Mouse (Mus musculus) naive thymus-derived CD4-positive, alpha-beta T cell, adult 2 months (primary cell): ENCODE data around the gene Sh3pxd2a.

Experiments used
- DNase-seq: peaks from one replicate; pipeline ENCODE4 v3.0.0-alpha.2; 2011; ENCODE audit warnings: low read depth

Sh3pxd2a gene

DNA sequence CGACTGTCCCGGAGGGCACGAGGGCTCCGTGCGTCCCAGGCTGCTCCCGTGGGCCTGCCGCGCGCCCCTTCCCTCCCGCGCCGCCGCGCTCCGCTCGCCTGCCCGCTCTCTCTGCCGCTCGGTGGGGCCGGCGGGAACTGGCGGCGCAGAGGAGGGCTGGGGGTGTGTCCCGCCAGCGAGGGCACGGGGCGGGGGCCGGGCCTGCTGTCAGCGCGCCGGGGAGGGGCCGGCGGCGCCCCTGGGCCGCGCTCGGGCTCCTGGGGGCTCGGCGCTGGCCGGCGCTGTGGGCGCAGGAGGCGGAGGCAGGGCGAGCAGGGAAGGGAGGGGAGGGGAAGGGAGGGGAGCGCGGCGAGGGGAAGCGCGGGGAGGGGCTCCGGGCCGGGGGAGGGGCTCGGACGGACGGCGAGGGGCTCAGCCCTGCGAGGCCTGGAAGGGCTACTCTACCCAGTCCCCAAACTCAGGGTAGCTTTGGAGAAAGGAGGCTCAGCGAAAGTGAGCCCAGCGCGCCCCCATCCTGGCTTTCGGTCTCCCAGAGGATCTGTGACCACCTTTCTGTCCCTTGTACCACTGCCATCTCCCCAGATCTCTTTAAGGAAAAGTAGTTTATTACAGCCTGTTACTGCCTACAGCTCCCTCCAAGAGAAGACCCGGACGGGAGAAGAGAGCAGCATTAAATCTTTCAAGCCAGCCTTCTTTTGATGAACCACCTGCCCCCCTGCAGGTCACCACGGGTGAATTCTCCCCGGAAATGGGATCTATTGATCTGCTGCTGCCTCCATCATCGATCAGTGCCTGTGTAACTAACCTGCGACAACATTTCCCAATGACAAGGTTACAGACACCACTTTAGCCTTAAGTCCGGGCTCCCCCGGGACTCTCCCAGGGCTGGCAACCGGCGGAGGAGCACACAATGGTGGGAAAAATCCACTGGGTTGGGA is at the start of gene Sh3pxd2a:
TSS of gene Sh3pxd2a (minus strand) at position 98 of the 938 bp plus-strand sequence.
- DNase-seq = peak; percentile 57

DNA sequence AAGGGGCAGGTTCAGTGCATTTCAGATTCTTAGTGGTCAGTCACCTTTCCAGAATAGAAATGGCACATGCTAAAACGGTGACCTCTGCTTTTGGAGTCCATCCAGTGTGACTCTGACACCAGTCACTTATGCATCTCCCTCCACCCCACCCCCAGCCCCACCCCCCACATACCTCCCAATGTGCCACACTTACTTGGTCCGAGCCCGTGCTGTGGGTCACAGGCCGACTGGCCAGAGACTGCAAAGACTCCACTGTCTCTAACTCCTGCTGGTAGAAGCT is 49.4 kb upstream of the Sh3pxd2a start:
- no peak for DNase-seq

DNA sequence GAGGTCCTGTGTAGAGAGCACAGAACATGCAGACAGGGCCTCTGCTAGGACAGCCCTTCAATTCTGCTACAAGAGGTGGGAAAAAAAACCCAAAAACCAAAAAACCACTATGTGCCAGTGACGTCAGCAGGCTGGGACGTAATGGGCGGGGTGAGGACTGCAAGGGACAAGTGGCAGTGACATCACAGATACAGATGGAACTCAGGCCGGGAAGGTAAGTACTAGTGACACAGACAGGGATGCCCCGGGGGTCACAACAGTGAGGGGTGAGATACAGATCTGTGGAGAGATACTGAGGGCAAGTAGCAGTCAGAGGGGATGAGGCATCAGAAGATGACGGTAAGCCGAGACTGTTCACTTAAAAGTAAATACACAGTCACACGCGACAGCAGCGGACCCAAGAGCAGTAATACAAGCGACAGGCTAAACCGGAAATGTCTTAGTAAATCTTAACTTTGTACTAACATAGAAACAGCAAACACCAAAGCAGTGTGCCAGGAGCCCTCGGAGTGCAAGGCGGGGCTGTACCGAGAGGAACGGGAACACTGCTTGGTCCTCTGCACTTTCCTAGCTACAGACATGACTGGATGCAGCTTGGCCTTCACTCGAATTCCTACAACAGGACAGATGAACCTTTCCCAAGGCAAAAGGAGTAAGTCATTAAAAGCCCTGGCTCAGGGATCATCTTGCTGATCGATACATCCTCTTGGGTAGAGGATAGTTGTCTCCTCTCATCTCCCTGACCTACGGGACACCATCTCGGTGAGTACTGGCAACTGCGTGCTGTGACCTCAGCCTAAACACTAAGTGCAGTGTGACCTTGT is 48.8 kb upstream of the Sh3pxd2a start:
- DNase-seq = peak; percentile 83

DNA sequence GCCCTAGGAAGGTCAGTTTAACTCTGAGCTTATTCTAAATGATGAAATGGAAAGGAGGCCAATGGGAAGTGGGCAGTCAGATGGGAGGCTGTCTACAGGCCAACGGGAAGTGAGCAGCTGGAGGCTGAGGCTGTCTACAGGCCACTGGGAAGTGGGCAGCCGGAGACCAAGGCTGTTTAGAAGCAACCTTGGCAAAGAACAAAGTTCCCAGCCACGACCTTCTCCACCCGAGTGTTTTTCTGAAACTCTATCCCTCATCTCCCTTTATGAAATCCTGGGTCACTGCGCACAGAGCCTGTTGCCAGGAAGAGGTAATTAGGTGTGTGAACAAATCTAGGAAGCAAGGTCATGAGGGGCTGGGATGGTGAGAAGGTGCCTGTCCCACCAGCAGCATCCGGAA is 47.8 kb upstream of the Sh3pxd2a start:
- DNase-seq = no peak

DNA sequence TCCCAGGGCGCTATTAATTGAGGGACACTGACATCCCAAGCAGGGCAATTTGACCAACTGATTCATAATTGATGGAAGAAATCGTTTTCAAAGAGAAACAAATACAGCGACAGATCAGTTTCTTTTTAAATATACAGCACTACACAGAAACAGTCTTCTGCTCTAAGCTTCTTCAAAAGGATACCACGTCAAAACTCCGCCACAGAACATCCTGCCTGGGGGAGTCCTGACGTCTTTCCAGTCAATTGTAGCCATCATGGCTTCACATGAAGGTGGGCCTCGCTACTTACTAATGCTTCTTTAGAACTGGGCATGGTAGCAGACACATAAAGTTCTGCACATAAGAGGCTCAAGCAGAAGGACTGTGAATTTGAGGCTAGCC is 47.1 kb upstream of the Sh3pxd2a start:
- peak; percentile 86 for DNase-seq

DNA sequence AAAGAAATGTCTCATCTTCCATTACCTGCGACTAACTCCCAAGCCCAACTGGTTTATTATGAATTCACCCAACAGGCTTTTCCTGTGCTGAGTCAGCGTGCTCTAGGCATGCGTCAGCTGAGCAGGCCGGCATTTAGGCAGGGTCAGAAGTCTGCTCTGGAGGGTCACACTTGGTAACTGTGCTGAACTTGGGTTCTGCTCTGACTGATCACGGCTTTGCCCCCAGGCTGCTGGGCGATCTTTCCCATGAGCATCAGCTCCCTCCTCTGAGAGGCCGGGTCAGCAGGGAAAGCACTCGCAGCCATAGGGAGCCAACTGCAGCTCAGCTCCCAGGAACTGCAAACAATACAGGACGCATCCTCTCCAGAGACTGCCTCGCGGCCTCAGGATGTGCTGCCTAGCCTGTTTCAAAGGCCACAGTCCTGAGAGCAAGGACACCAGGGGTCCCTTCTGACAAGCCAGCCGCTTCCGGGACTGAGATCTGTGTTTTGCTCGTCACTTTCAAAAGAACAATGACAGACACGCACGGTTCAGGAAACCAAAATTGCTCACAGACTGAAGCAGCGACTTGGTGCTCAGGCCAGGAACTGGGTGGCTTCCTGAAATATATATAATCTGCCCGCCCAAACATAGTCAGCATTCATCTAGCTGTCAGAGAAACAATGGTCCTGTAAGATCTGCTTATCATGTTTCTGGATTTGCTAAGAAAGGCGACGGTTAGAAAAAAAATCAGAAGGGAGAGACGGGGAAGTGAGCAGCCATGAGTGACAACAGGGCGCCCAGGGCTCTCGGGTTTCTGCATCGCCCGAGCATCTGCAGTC is 46.5 kb upstream of the Sh3pxd2a start:
- DNase-seq = peak; percentile 86

DNA sequence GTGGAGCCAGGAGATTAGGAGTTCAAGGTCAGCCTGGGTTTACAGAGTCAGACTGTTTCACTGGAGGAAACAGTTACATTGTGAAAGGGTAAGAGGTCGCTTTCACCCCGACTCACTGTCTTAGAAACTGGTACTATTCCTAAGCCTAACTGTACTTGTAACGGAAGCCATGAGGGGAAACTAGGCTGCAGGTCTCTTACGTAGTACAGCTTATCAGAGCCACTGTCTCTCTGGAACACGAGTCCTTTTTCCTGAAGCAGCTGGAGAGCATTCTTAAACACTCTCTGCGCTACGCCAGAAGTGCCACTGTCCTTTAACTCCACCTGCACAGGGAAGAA is 45.9 kb upstream of the Sh3pxd2a start:
- no peak for DNase-seq

DNA sequence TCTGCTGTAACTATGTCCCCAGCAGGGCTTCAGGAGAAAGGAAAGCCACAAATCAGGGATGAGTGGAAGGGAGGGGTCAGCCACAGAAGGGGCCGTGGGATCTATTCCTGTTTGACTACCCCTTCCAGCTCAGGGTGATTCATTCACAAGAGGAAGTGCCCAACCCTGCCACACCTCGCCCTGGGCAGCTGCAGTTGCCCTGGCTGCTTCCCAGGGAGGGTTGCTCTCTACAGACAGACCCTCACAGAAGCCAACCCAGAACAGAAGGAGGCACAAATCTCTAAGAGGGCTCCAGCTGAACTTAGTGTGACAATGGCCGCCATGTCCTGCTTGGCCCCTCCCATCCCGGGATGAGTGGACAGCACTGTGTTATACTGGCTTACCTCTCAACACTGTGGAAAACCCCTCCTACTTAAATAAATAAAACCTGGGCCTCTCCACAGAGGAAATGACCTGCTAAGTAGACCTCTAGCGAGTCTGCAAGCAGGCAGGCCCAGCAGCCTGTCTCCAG is 44.6 kb upstream of the Sh3pxd2a start:
- peak; percentile 27 for DNase-seq

DNA sequence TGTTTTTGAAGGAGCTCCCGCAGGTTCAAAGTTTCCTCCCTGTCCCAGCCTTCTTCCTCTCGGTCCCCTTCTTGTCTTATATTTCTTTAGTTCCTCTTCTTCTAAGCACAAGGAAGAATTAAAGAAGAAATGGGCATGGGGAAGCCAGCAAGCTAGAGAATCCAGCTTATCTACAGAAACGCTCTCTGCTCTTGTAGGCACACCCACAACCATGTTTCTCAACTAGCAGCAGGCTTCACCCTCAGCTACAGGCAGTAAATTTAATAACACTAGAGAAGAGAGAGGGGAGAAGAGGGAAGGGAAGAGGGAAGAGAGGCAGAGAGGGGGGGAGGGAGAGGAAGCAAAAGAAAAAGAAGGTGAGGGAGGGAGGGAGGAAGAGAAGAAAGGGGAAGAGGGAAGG is 44.0 kb upstream of the Sh3pxd2a start:
- no peak for DNase-seq

DNA sequence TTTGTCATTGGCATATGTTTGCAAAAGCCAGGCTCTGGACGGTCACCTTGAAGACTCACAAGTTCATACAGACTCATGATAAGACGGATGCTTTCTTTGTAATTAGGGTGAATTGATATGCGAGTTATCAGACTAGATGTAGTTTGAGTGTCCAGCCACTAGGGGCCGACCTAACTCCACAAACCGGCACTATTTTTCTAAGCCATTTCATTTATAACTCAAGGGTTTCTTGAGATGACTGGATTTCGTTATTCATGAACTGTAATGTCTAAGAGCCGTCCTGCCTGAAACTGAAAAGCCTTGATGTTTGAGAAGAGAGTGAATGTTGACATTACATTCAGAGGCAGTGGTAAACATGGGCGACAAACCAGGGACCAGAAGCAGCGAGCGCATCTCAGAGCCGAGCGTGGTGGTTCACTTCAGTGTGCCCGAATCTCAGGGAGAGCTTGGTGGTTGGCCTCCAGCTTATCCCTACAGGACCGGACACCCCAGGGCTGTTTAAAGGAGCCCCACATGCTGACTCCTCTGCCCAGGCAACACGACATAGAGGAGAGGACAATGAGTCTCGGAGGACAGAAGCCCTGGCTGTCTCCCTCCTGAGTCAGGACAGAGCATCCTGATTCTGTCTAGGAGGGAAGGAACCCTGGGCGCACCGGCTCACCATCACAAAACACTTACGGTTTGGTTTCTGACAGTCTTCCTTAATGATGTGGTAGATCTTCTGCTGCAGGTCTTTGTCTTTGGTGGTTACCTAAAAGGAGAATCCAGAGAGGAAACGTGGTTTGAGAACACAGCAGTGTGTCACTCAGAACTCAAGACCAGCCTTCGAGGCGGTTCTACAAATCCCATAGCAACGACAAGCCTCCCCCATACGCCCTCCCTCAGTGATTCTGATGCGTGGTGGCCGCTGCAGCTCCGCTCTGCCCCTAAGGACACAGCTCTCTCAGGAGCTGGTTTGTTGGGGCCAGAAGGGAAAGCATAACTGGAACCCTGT is 43.2 kb upstream of the Sh3pxd2a start:
- peak; percentile 86 for DNase-seq

DNA sequence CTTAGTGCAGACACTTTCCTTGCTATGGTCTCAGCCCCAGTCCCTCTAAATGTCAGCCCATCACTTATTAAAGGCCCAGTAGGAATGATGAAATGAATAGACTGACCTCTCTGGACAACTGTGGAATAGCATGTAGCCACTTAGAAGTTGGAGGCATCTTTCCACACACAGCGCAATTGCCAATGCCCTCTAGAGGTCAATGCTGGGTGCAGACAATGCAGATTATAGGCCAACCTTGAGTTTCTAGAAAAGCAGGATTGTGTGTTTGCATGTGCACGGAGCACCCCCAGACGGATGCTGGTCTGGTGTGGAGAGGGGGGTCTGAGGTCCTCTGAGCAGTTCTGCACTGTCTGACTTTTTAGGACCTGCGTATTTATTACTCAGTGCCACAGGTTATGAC is 39.4 kb upstream of the Sh3pxd2a start:
- peak; percentile 65 for DNase-seq

DNA sequence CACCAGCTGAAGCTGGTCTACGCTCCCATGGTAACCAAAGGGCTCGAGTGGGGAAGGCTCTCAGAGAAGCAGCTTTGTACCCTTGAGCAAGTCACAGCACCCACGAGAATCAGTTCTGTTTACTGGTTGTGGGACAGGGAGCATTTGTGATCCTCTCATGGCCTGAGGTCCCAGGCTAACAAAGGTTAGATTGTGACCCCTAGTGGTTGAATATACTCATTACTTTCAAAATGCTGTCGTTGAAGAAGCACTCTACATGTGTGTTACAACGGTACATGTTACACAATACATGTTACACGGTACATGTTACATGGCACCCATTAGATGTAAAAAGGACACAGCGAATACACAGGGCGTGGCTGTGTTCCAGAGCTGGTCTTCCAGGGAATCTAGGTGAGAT is 38.4 kb upstream of the Sh3pxd2a start:
- DNase-seq = peak; percentile 77

DNA sequence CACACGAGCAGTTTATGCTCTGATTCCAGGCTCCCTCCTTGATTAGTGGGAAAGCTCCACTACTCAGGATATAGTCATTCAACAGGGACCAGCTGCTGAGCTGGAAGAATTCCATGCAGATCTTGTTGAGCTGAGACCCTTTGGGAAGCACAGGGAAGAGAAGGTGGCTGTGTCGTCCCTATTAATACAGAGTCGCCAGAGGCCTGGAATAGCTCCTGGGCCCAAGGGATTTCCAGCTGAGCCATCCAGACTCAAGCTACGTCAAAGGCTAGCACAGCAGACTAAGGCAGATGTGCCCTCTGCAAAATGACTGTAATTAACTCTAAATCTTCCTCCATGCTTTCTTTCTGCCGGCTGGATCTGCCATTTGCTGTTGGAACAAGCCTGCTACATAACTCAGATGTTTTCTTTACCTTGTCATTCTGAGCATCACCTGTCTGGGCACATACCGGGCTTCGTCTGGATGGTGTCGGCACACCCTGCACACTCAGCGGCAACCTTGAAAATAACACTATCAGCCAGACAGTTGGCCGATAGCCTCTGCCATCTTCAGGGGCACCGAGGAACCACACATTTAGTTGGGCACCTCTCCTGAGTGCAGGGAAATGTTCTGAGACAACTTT is 36.3 kb upstream of the Sh3pxd2a start:
- no peak for DNase-seq

DNA sequence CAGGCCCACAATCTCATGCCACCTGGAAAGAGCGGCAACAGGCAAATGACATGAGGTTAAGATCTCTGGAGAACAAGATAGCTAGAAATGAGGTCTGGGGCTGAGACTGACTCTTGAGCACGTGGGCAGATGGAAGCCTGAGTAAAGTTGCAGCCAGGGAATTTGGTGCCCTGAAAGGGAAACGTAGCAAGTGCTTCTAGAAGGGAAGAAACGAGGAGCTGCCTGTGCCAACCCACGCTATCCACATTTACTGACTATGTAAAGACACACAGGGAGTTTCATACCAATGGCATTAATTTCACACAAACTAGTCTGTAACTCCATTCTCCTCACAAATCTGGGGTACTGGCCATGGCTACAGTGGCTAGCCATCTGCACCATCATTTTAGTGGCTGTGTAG is 35.6 kb upstream of the Sh3pxd2a start:
- no peak for DNase-seq

DNA sequence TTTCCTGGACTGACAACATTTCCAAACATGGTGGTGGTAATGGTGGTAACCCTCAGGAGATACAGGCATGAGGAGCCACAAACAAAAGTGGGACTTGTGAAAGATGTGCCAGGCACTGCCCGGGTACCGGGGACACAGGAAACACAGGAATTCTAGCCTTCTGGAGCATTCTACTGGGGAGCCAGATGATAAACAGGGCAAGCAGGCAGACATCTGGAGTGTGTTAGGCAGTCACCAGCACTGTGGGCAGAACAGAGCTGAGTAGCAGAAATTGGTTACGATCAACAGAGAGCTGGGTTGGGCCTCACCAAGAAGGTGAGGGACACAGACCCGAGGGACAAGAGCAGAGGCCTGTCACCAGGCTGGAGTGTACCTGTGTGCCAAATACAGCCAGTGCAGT is 34.7 kb upstream of the Sh3pxd2a start:
- no peak for DNase-seq

DNA sequence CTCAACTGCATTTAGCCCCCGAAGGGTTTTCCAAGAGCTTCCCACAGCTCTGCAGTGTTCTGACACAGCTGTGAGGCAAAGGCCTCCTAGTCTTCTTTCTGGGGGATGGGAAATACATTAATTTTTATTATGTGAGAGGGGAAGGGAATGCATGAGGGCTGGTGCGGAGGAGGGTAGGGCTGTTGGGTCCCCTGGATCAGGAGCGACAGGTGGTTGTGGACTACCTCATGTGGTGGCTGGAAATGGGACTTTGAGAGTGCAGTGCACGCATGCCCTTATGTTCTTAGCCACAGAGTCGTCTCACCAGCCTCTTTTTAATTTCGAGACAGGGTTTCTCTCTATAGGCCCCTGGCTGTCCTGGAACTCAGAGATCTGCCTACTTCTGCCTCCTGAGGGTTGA is 33.5 kb upstream of the Sh3pxd2a start:
- no peak for DNase-seq

DNA sequence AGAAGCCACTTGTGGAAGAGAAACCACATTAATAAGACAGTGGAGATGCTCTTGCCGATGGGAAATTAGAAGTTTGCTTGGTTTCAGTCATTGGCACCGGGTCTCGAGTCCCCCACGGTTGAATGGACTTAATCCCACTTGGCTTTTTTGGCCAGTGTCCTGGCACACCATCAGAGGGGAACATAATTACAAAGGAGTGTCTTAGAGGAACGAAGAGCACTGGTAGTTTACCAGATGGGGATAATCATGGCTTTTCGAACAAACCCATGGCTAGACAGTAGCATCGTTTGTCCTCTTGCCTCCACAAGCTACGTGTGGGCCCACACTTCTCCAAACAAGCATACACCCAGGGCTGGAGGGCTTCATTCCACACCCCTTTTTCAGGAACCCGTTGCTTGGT is 33.1 kb upstream of the Sh3pxd2a start:
- no peak for DNase-seq

DNA sequence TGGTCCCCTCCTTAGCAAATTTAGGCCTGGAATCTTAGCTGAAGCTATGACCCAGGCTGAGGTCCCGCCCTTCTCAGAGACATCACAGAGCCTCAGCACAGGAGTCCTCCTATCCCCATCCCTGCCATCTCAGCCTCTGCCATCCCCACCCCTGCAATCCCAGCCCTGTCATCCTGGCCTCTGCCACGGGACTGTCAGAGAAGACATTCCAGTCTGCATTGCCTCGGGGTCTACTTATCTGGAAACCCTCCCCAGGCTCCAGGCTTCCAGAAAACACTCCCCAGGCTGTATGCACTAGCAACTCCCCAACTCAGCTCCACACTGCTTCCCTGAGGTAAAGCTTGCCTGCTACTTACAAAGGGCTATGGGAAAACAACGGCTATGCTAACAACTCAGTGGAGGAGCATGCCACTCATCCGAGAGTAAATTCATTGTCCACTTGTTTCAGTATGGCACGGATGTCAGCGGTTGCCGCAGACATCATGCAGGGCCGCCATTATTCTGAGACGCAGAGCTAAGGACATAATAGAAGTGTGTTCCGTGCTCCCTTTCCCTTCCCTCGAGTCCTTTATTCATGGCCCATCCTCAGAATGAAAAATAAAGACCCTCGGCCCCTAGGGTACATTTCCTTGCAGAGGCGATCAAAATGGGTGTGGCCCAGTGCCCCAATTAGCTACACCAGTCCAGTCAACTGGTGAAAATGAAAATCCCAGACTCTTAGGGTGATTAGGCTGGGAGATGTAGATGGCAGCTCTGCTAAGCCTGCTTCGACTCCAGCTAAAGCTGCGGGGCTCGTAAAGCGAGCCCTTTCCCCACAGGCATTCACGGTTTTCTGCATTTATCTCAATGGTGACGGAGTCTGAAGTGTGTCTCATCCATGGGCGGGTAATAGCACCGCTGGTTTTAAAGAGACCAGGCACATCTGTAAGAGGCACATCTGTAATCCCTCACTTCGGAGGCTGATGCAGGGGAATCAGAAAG is 29.1 kb upstream of the Sh3pxd2a start:
- DNase-seq = no peak

DNA sequence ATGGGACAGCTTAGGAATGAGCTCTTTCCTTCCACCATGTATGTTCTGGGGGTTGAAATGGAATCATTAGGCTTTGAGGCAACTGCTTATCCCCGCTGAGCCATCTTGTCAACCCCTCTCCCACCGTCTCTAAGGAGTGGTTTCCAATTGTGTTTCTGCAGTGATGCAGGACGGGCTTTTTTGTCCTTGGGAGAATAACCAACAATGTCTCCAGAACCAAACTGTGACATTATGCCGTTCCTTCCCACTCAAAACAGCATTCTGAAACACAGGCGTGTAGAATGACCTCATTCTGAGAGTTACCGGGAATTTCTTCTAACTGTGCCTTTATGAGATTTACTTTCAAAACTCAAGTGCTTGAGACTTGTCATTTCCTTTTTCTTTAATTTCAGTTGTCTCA is 28.2 kb upstream of the Sh3pxd2a start:
- DNase-seq = no peak
